Mouse (Mus musculus) intestine, embryonic 14.5 days (tissue): ENCODE measurements around the gene Prep. TPM values are rescaled to one million over a fixed set of nuclear protein-coding genes. Genes with fewer than 3 reads are reported as not detected.

Source experiments
- ATAC-seq: fragments of 200-750 bp; cut with Nextera tagmentation; replicated peaks from 2 replicates; pipeline ENCODE4 v1.8.0; 2017; ENCODE audit warnings: low read depth, moderate number of reproducible peaks, moderate TSS enrichment, moderate library complexity; ENCODE audit not compliant: low FRiP score, low TSS enrichment
- DNase-seq: peaks from one replicate; pipeline ENCODE4 v3.0.0-alpha.2; 2018; ENCODE audit warnings: low spot score
- H3K27ac ChIP-seq: fragments of 300-500 bp; sonication (generic); 2 replicates; pipeline ENCODE4 v1.5.1; 2014; ENCODE audit warnings: low read depth, mild to moderate bottlenecking, control low read depth
- H3K27me3 ChIP-seq: fragments of 300-500 bp; sonication (generic); replicated peaks from 2 replicates; pipeline ENCODE4 v1.6.1; 2014; ENCODE audit warnings: low read length, control low read depth; ENCODE audit not compliant: control insufficient read depth, insufficient read depth
- H3K36me3 ChIP-seq: fragments of 300-500 bp; sonication (generic); 2 replicates; pipeline ENCODE4 v1.6.1; 2014; ENCODE audit warnings: low read length, control low read depth; ENCODE audit not compliant: control insufficient read depth, insufficient read depth
- H3K4me1 ChIP-seq: fragments of 300-500 bp; sonication (generic); replicated peaks from 2 replicates; pipeline ENCODE4 v1.6.1; 2014; ENCODE audit warnings: low read length, control low read depth, mixed read lengths; ENCODE audit not compliant: control insufficient read depth, insufficient read depth
- H3K4me2 ChIP-seq: fragments of 300-500 bp; sonication (generic); 2 replicates; pipeline ENCODE4 v1.6.1; 2014; ENCODE audit warnings: low read length
- H3K4me3 ChIP-seq: fragments of 300-500 bp; sonication (generic); 2 replicates; pipeline ENCODE4 v1.5.1; 2014; ENCODE audit warnings: low read depth, low read length, control low read depth, mixed read lengths
- H3K9ac ChIP-seq: fragments of 300-500 bp; sonication (generic); 2 replicates; pipeline ENCODE4 v1.6.1; 2014; ENCODE audit warnings: mild to moderate bottlenecking, low read length
- H3K9me3 ChIP-seq: fragments of 300-500 bp; sonication (generic); 2 replicates; pipeline ENCODE4 v1.6.1; 2016; ENCODE audit warnings: low read length, control low read depth; ENCODE audit not compliant: control insufficient read depth
- WGBS: fragments of 180-500 bp; shearing (Covaris S2); extraction: QIAGEN DNeasy Blood & Tissue Kit; methylation state at CpG from one replicate; pipeline ENCODE4 v1.1.7; 2014; 5-methylcytosine and 5-hydroxymethylcytosine counted together
- polyA plus RNA-seq: library from polyadenylated mRNA; unstranded; fragments of >200 nt; fragmentation: Nextera tagmentation; extraction: Ambion mirVana; gene quantifications from 2 replicates; pipeline ENCODE4 v1.2.1, GENCODE M21; 2014

Prep gene
- polyA plus RNA-seq, 1 experiment from 2014 or later, result 25.0 TPM

GRCm38 (mm10) chr10:45070362-45070761 is 3.4 kb downstream of the Prep start:
- ATAC-seq (no peak), DNase-seq (no peak)
- no peak overlapping the region for H3K9ac ChIP-seq
- peaks cover 26% of the 10 kb centered on the region for H3K36me3 ChIP-seq
- H3K9me3 ChIP-seq, result no peaks in the 10 kb centered on the region
- WGBS, result 84% methylated on average over 5 of the region's 5 CpGs
- H3K4me2 ChIP-seq, result no peak overlapping the region
- H3K4me3 ChIP-seq, result no peak overlapping the region
- no peaks in the 10 kb centered on the region for H3K27me3 ChIP-seq
- H3K4me1 ChIP-seq, result peaks cover 4% of the 10 kb centered on the region; the same call in 1 of the 2 replicates
- H3K27ac ChIP-seq, result no peak overlapping the region

GRCm38 (mm10) chr10:45070929-45071813 is 4.2 kb downstream of the Prep start:
- Histone ChIP-seq H3K4me2 (no peak overlapping the region), H3K27ac (no peak overlapping the region), H3K4me3 (no peak overlapping the region), H3K9ac (no peak overlapping the region), H3K36me3 (peaks cover 26% of the 10 kb centered on the region), H3K27me3 (no peaks in the 10 kb centered on the region), H3K9me3 (no peaks in the 10 kb centered on the region), H3K4me1 (peaks cover 6% of the 10 kb centered on the region; the same call in 1 of the 2 replicates)
- no peak for ATAC-seq
- no peak for DNase-seq
- 71% methylated on average over 13 of the region's 13 CpGs for WGBS

- Histone ChIP-seq H3K9ac (no peak overlapping the region), H3K27ac (no peak overlapping the region), H3K4me2 (no peak overlapping the region), H3K4me1 (peaks cover 6% of the 10 kb centered on the region; the same call in 1 of the 2 replicates), H3K27me3 (no peaks in the 10 kb centered on the region), H3K9me3 (no peaks in the 10 kb centered on the region), H3K4me3 (no peak overlapping the region), H3K36me3 (peaks cover 26% of the 10 kb centered on the region)
- DNase-seq, result no peak
- WGBS, result 89% methylated on average over 4 of the region's 4 CpGs
- no peak for ATAC-seq
Observed at GRCm38 (mm10) chr10:45072339-45072738, 5.3 kb downstream of the Prep start.

GRCm38 (mm10) chr10:45074543-45074942 is 7.5 kb downstream of the Prep start:
- H3K4me3 ChIP-seq, result no peak overlapping the region
- H3K36me3 ChIP-seq, result peaks cover 30% of the 10 kb centered on the region
- WGBS, result 84% methylated on average over 6 of the region's 6 CpGs
- no peaks in the 10 kb centered on the region for H3K27me3 ChIP-seq
- no peak overlapping the region for H3K9ac ChIP-seq
- H3K4me2 ChIP-seq, result no peak overlapping the region
- H3K4me1 ChIP-seq, result peaks cover 3% of the 10 kb centered on the region; the same call in 1 of the 2 replicates
- no peak for DNase-seq
- H3K9me3 ChIP-seq, result no peaks in the 10 kb centered on the region
- no peak overlapping the region for H3K27ac ChIP-seq
- ATAC-seq, result no peak

GRCm38 (mm10) chr10:45075491-45076051 is 8.6 kb downstream of the Prep start:
- no peak for ATAC-seq
- 57% methylated on average over 5 of the region's 5 CpGs for WGBS

GRCm38 (mm10) chr10:45076585-45076984 is 9.6 kb downstream of the Prep start:
- Histone ChIP-seq H3K9me3 (no peaks in the 10 kb centered on the region), H3K27ac (no peak overlapping the region), H3K4me2 (no peak overlapping the region), H3K4me1 (peaks cover 3% of the 10 kb centered on the region; the same call in 1 of the 2 replicates), H3K36me3 (peaks cover 30% of the 10 kb centered on the region), H3K9ac (no peak overlapping the region), H3K27me3 (no peaks in the 10 kb centered on the region), H3K4me3 (no peak overlapping the region)
- 68% methylated on average over 10 of the region's 10 CpGs for WGBS
- ATAC-seq, result no peak
- DNase-seq, result no peak

More at GRCm38 (mm10) chr10:45075491-45076051, 8.6 kb downstream of the Prep start:
- H3K27ac ChIP-seq, result no peak overlapping the region
- H3K9me3 ChIP-seq, result no peaks in the 10 kb centered on the region
- H3K36me3 ChIP-seq, result peaks cover 30% of the 10 kb centered on the region
- no peak for DNase-seq
- no peaks in the 10 kb centered on the region for H3K27me3 ChIP-seq
- H3K4me1 ChIP-seq, result peaks cover 3% of the 10 kb centered on the region; the same call in 1 of the 2 replicates
- H3K4me2 ChIP-seq, result no peak overlapping the region
- no peak overlapping the region for H3K9ac ChIP-seq
- no peak overlapping the region for H3K4me3 ChIP-seq

GRCm38 (mm10) chr10:45077353-45077752 is 10.3 kb downstream of the Prep start:
- no peak overlapping the region for H3K27ac ChIP-seq
- peaks cover 3% of the 10 kb centered on the region; the same call in 1 of the 2 replicates for H3K4me1 ChIP-seq
- no peak overlapping the region for H3K4me3 ChIP-seq
- peaks cover 26% of the 10 kb centered on the region for H3K36me3 ChIP-seq
- no peaks in the 10 kb centered on the region for H3K9me3 ChIP-seq
- H3K4me2 ChIP-seq, result no peak overlapping the region
- H3K9ac ChIP-seq, result no peak overlapping the region
- DNase-seq (no peak), ATAC-seq (no peak)
- no peaks in the 10 kb centered on the region for H3K27me3 ChIP-seq
- 56% methylated on average over 5 of the region's 5 CpGs for WGBS

- H3K4me2 ChIP-seq, result no peak overlapping the region
- WGBS, result 58% methylated on average over 5 of the region's 5 CpGs
Observed at GRCm38 (mm10) chr10:45079756-45080155, 12.8 kb downstream of the Prep start.

More at GRCm38 (mm10) chr10:45079756-45080155, 12.8 kb downstream of the Prep start:
- Histone ChIP-seq H3K4me1 (peaks cover 6% of the 10 kb centered on the region; the same call in 1 of the 2 replicates), H3K36me3 (0 out of 2 replicates have a peak, but pooled peaks cover 5% of the 10 kb centered on the region), H3K27me3 (no peaks in the 10 kb centered on the region), H3K9ac (no peak overlapping the region), H3K9me3 (no peaks in the 10 kb centered on the region), H3K4me3 (no peak overlapping the region), H3K27ac (no peak overlapping the region)
- ATAC-seq, result no peak
- DNase-seq, result no peak
